Mouse (Mus musculus): ENCODE measurements around the gene Gdf10.

DNA sequence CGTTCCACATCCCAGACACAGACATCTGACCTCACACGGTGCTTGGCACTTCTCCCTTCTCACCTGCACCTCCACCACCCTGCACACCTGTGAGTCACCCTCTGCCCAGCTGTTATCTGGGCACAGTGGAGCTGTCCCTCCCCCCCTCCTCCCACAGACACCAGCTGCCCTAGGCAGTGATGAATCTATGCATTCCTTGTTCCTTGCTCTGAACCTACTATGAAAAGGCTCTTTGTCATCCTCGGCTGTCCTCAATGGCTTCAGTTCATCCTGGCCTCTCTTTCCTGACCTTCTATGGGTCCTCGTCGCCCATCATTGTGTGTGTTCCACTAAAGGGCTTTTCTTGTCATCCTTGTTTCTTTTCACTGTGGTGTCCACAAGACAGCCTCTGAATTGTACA is 51.4 kb downstream of the Gdf10 start:
- TF ChIP-seq CTCF (IDR thresholded peaks at IDR 0.05; ENCODE audit: low read depth) = no peak
- no peak for TF ChIP-seq EP300 (IDR thresholded peaks at IDR 0.05; ENCODE audit: low read depth)

Measured in liver, embryonic 14.5 days (tissue).